Mouse (Mus musculus) CH12.LX (cell line): ENCODE measurements around the gene Rps19bp1. TPM values are rescaled to one million over a fixed set of nuclear protein-coding genes. Genes with fewer than 3 reads are reported as not detected.

Experiments
- DNase-seq: peaks from one replicate; pipeline ENCODE4 v3.0.0-alpha.2; 2013; ENCODE audit errors: extremely low read depth
- H3K27ac ChIP-seq: 2 replicates; pipeline ENCODE4 v1.5.1; 2012; ENCODE audit warnings: low read depth, mild to moderate bottlenecking, control low read depth, moderate library complexity; ENCODE audit not compliant: insufficient read depth
- H3K27me3 ChIP-seq: replicated peaks from 2 replicates; pipeline ENCODE3; 2012; ENCODE audit warnings: inconsistent platforms
- H3K36me3 ChIP-seq, 2 experiments: replicated peaks in 1 of 2; 2 replicates each; pipeline versions ENCODE3 to v1.6.1; 2012; ENCODE audit warnings: inconsistent platforms in 1 of 2, low read length in 1 of 2, mild to moderate bottlenecking in 1 of 2, mixed read lengths in 1 of 2, moderate library complexity in 1 of 2; ENCODE audit not compliant: control insufficient read depth in 1 of 2, insufficient read depth in 1 of 2
- H3K4me1 ChIP-seq, 2 experiments: 2 replicates each; pipeline ENCODE4 v1.6.1; 2012; ENCODE audit warnings: inconsistent platforms in 1 of 2, moderate library complexity in 1 of 2; ENCODE audit not compliant: insufficient read depth in 2 of 2, control insufficient read depth in 1 of 2
- H3K4me2 ChIP-seq: 2 replicates; pipeline ENCODE4 v1.6.1; 2012; ENCODE audit warnings: low read depth, mild to moderate bottlenecking, control low read depth; ENCODE audit not compliant: poor library complexity, insufficient read depth, severe bottlenecking
- H3K4me3 ChIP-seq, 3 experiments: fragments of 150-350 bp in 1 of 3; sonication (generic) in 1 of 3; replicated peaks in 1 of 3; 2 replicates each; pipeline versions ENCODE3 to v1.5.1; 2011 to 2012; ENCODE audit warnings: low read depth in 2 of 3, low read length in 2 of 3, mild to moderate bottlenecking in 2 of 3, moderate library complexity in 2 of 3, control low read depth in 1 of 3, improper control_type of control experiment in 1 of 3, inconsistent platforms in 1 of 3, mixed read lengths in 1 of 3; ENCODE audit not compliant: poor library complexity in 1 of 3
- H3K79me2 ChIP-seq: replicated peaks from 2 replicates; pipeline ENCODE4 v1.6.1; 2012; ENCODE audit warnings: mild to moderate bottlenecking, moderate library complexity; ENCODE audit not compliant: control insufficient read depth, poor library complexity, insufficient read depth, severe bottlenecking; ENCODE audit errors: extremely low read depth
- H3K9ac ChIP-seq: 2 replicates; pipeline ENCODE4 v1.6.1; 2012; ENCODE audit warnings: low read depth, mild to moderate bottlenecking, control low read depth, moderate library complexity; ENCODE audit not compliant: insufficient read depth
- H3K9me3 ChIP-seq: replicated peaks from 2 replicates; pipeline ENCODE3; 2012; ENCODE audit warnings: low read length, inconsistent platforms, mixed read lengths
- BHLHE40 ChIP-seq: IDR thresholded peaks from 2 replicates; pipeline ENCODE4 v1.6.1; 2011; ENCODE audit warnings: mild to moderate bottlenecking, low read depth, low read length, improper control_type of control experiment
- CHD1 ChIP-seq: IDR thresholded peaks from 2 replicates; pipeline ENCODE4 v1.6.1; 2012; ENCODE audit warnings: low read depth, low read length, improper control_type of control experiment, inconsistent platforms
- CHD2 ChIP-seq: IDR thresholded peaks from 2 replicates; pipeline ENCODE4 v1.6.1; 2011; ENCODE audit warnings: low read length, improper control_type of control experiment
- CTCF ChIP-seq, 2 experiments: IDR thresholded peaks in 1 of 2; conservative IDR thresholded peaks in 1 of 2; 2 replicates each; pipeline ENCODE4 v1.5.1; 2011 to 2012; ENCODE audit warnings: low read depth in 2 of 2, low read length in 2 of 2, improper control_type of control experiment in 1 of 2, inconsistent platforms in 1 of 2, mild to moderate bottlenecking in 1 of 2, moderate library complexity in 1 of 2
- ELF1 ChIP-seq: IDR thresholded peaks from 2 replicates; pipeline ENCODE4 v1.6.1; 2014; ENCODE audit warnings: low read depth, mild to moderate bottlenecking, inconsistent platforms, low read length, improper control_type of control experiment
- HCFC1 ChIP-seq: IDR thresholded peaks from 2 replicates; pipeline ENCODE4 v1.6.1; 2012; ENCODE audit warnings: low read depth, mild to moderate bottlenecking, inconsistent platforms, low read length, improper control_type of control experiment
- IRF4 ChIP-seq: IDR thresholded peaks from 2 replicates; pipeline ENCODE4 v1.6.1; 2014; ENCODE audit warnings: low read depth, mild to moderate bottlenecking, inconsistent platforms, low read length, improper control_type of control experiment
- JUND ChIP-seq: conservative IDR thresholded peaks from 2 replicates; pipeline ENCODE4 v1.6.1; 2011; ENCODE audit warnings: low read depth, low read length, improper control_type of control experiment
- KAT2A ChIP-seq: IDR thresholded peaks from 2 replicates; pipeline ENCODE4 v1.6.1; 2012; ENCODE audit warnings: low read length, improper control_type of control experiment, inconsistent platforms; ENCODE audit not compliant: insufficient replicate concordance
- MAX ChIP-seq: IDR thresholded peaks from 2 replicates; pipeline ENCODE4 v1.6.1; 2011; ENCODE audit warnings: low read length, improper control_type of control experiment
- MAZ ChIP-seq: IDR thresholded peaks from 2 replicates; pipeline ENCODE4 v1.6.1; 2012; ENCODE audit warnings: low read depth, mild to moderate bottlenecking, inconsistent platforms, low read length, improper control_type of control experiment, moderate library complexity
- MEF2A ChIP-seq: IDR thresholded peaks from 2 replicates; pipeline ENCODE4 v1.6.1; 2014; ENCODE audit warnings: low read depth, mild to moderate bottlenecking, inconsistent platforms, low read length, improper control_type of control experiment, borderline replicate concordance
- MXI1 ChIP-seq: IDR thresholded peaks from 2 replicates; pipeline ENCODE4 v1.6.1; 2011; ENCODE audit warnings: mild to moderate bottlenecking, low read depth, low read length, improper control_type of control experiment
- MYC ChIP-seq: IDR thresholded peaks from 2 replicates; pipeline ENCODE4 v1.6.1; 2011; ENCODE audit warnings: low read depth, mild to moderate bottlenecking, improper control_type of control experiment, low read length
- NELFE ChIP-seq: IDR thresholded peaks from 2 replicates; pipeline ENCODE4 v1.6.1; 2011; ENCODE audit warnings: low read depth, low read length, improper control_type of control experiment
- NRF1 ChIP-seq: IDR thresholded peaks from 2 replicates; pipeline ENCODE4 v1.6.1; 2014; ENCODE audit warnings: low read depth, mild to moderate bottlenecking, inconsistent platforms, low read length, improper control_type of control experiment, moderate library complexity
- POLR2A ChIP-seq: IDR thresholded peaks from 2 replicates; pipeline ENCODE4 v1.6.1; 2011; ENCODE audit warnings: low read depth, mild to moderate bottlenecking, improper control_type of control experiment, low read length
- POLR2AphosphoS2 ChIP-seq: IDR thresholded peaks from 2 replicates; pipeline ENCODE4 v1.6.1; 2011; ENCODE audit warnings: low read depth, low read length, improper control_type of control experiment
- RAD21 ChIP-seq: IDR thresholded peaks from 2 replicates; pipeline ENCODE4 v1.6.1; 2011; ENCODE audit warnings: low read depth, mild to moderate bottlenecking, low read length, improper control_type of control experiment, moderate library complexity
- SIN3A ChIP-seq: IDR thresholded peaks from 2 replicates; pipeline ENCODE4 v1.6.1; 2012; ENCODE audit warnings: low read length, improper control_type of control experiment, inconsistent platforms
- SMC3 ChIP-seq: IDR thresholded peaks from 2 replicates; pipeline ENCODE4 v1.6.1; 2011; ENCODE audit warnings: low read depth, low read length, improper control_type of control experiment
- TBP ChIP-seq: conservative IDR thresholded peaks from 2 replicates; pipeline ENCODE4 v1.6.1; 2011; ENCODE audit warnings: low read depth, low read length, improper control_type of control experiment
- TCF12 ChIP-seq: IDR thresholded peaks from 2 replicates; pipeline ENCODE4 v1.6.1; 2014; ENCODE audit warnings: low read depth, mild to moderate bottlenecking, inconsistent platforms, low read length, improper control_type of control experiment
- UBTF ChIP-seq: IDR thresholded peaks from 2 replicates; pipeline ENCODE4 v1.6.1; 2012; ENCODE audit warnings: low read depth, mild to moderate bottlenecking, inconsistent platforms, low read length, improper control_type of control experiment, moderate library complexity
- USF2 ChIP-seq: conservative IDR thresholded peaks from 2 replicates; pipeline ENCODE4 v1.6.1; 2011; ENCODE audit warnings: low read depth, low read length, improper control_type of control experiment
- ZMIZ1 ChIP-seq: IDR thresholded peaks from 2 replicates; pipeline ENCODE4 v1.6.1; 2012; ENCODE audit warnings: low read depth, mild to moderate bottlenecking, inconsistent platforms, low read length, improper control_type of control experiment
- ZNF384 ChIP-seq: IDR thresholded peaks from 2 replicates; pipeline ENCODE4 v1.6.1; 2012; ENCODE audit warnings: low read depth, low read length, improper control_type of control experiment, inconsistent platforms
- dilution Hi-C: fragments of 300-500 bp; cut with MboI; formaldehyde crosslinking; loops from 2 replicates; pipeline ENCODE4 v1.14.3; 2020; ENCODE audit warnings: low sequenced_read_pairs; ENCODE audit not compliant: extremely low pct_unique_long_range_greater_than_20kb, extremely low pct_ligation_motif_present
- in situ Hi-C: fragments of 300-500 bp; cut with MboI; formaldehyde crosslinking; loops from 3 replicates; pipeline ENCODE4 v1.14.3; 2019; ENCODE audit warnings: low sequenced_read_pairs, low pct_ligation_motif_present, low pct_unique_long_range_greater_than_20kb, mixed read lengths
- polyA plus RNA-seq: library from polyadenylated mRNA; unstranded; fragments of >175 nt; gene quantifications from 2 replicates; pipeline ENCODE4 v1.2.1, GENCODE M21; 2012; ENCODE audit warnings: low read depth; ENCODE audit not compliant: insufficient read length
- total RNA-seq, 2 experiments: library from RNA; depleted of rRNA; stranded (reverse); fragments of 300-350 nt in 1 of 2; fragments of >200 nt in 1 of 2; gene quantifications; 2 replicates each; pipeline ENCODE4 v1.2.3; 2012 to 2014

Gene Rps19bp1
- total and polyA plus RNA-seq, 3 experiments = 47.1 to 91.2 (median 63.3) TPM

- Histone ChIP-seq H3K9ac (peak within 1 kb of the TSS; percentile 89), H3K9me3 (no peaks in the 10 kb centered on the region), H3K4me2 (peak within 1 kb of the TSS; percentile 90), H3K27ac (peak within 1 kb of the TSS; percentile 10; the same call in 1 of the 2 replicates), H3K79me2 (peaks cover 28% of the 10 kb centered on the region), H3K36me3 (peaks cover 35 to 39% of the 10 kb centered on the region in 2 experiments), H3K4me3 (peak within 1 kb of the TSS; percentile 75 to 98 (median 96)), H3K27me3 (no peaks in the 10 kb centered on the region), H3K4me1 (peaks cover 2 to 23% of the 10 kb centered on the region in 2 experiments; a peak in 3 of 4 replicates)
- in situ Hi-C loops (loop anchor here (10.0 kb wide), 1 partner anchor 289 kb away; no protein-coding TSS in a partner anchor), dilution Hi-C loops (no loop called here)
- peak; percentile 97 for DNase-seq
- TF ChIP-seq MXI1 (peak; percentile 75), RAD21 (peak; percentile 10), CTCF (conservative IDR thresholded peaks at IDR 0.05 in 1 of 2, IDR thresholded peaks at IDR 0.05 in 1 of 2; ENCODE audit: low read depth in 2 of 2, low read length in 2 of 2) (peak in 1 of 2 experiments; percentile 45; a peak in 2 of 4 replicates), NELFE (peak; percentile 80), BHLHE40 (no peak), MEF2A (peak; percentile 60; the same call in 1 of the 2 replicates), POLR2AphosphoS2 (no peak), NRF1 (peak; percentile 60), ZNF384 (no peak), ELF1 (peak; percentile 94), MYC (peak; percentile 64; the same call in 1 of the 2 replicates), ZMIZ1 (peak; percentile 72; the same call in 1 of the 2 replicates), SMC3 (no peak), USF2 (no peak), SIN3A (peak; percentile 90), KAT2A (peak; percentile 90; the same call in 1 of the 2 replicates), TCF12 (peak; percentile 72), UBTF (0 out of 2 replicates have a peak, but pooled peaks have one; percentile 47), CHD1 (no peak), MAZ (peak; percentile 88), IRF4 (peak; percentile 56), MAX (peak; percentile 79; the same call in 1 of the 2 replicates), HCFC1 (peak; percentile 93), TBP (no peak), CHD2 (peak; percentile 95), JUND (no peak), POLR2A (peak; percentile 88)
These were observed 30.2 kb downstream of the Rps19bp1 start, which contains the start of gene Mief1 for GRCm38 (mm10) chr15:80233733-80234509. Mief1 (plus strand) TSS chr15:80234018.
